ENCODE assay signal across 8 mouse cellular contexts in genomic region chr6:124741842-124742241, GRCm38 (mm10). TPM values are rescaled to one million over a fixed set of nuclear protein-coding genes. Genes with fewer than 3 reads are reported as not detected.
A peak's percentile ranks its signal among the peaks of the same experiment; 100 is the strongest.
DNase-seq lines count a peak whose midpoint lies in the region; ATAC-seq and TF ChIP-seq lines count a peak whose summit lies in the region.

No protein-coding gene starts in this region.

- peaks cover 36% of the 10 kb centered on the region for H3K36me3 ChIP-seq in kidney, embryonic 15.5 days
- peaks cover 51% of the 10 kb centered on the region for H3K36me3 ChIP-seq in embryonic facial prominence, embryonic 10.5 days (replicated peaks)
- H3K36me3 ChIP-seq in hindbrain, postnatal 0 days (ENCODE audit: insufficient read depth, low read length), result peaks cover 10% of the 10 kb centered on the region; the same call in 1 of the 2 replicates
- H3K36me3 ChIP-seq in midbrain, postnatal 0 days (ENCODE audit: insufficient read depth, low read length), result peaks cover 24% of the 10 kb centered on the region

- H3K4me1 ChIP-seq in kidney, embryonic 15.5 days, result peaks cover 60% of the 10 kb centered on the region
- H3K4me1 ChIP-seq in embryonic facial prominence, embryonic 10.5 days, result peaks cover 65% of the 10 kb centered on the region
- H3K4me1 ChIP-seq in hindbrain, postnatal 0 days (ENCODE audit: insufficient read depth, low read length), result peaks cover 11% of the 10 kb centered on the region
- H3K4me1 ChIP-seq in midbrain, postnatal 0 days (ENCODE audit: insufficient read depth, low read length), result peaks cover 6% of the 10 kb centered on the region; the same call in 1 of the 2 replicates

- no peaks in the 10 kb centered on the region for H3K27me3 ChIP-seq in kidney, embryonic 15.5 days
- no peaks in the 10 kb centered on the region for H3K27me3 ChIP-seq in embryonic facial prominence, embryonic 10.5 days (replicated peaks; ENCODE audit: low read depth, poor library complexity, severe bottlenecking)
- no peaks in the 10 kb centered on the region for H3K27me3 ChIP-seq in hindbrain, postnatal 0 days (ENCODE audit: insufficient read depth, low read length)
- H3K27me3 ChIP-seq in midbrain, postnatal 0 days (ENCODE audit: insufficient read depth, low read length), result no peaks in the 10 kb centered on the region

- H3K9me3 ChIP-seq in kidney, embryonic 15.5 days (replicated peaks), result no peaks in the 10 kb centered on the region
- H3K9me3 ChIP-seq in embryonic facial prominence, embryonic 10.5 days, result no peaks in the 10 kb centered on the region
- H3K9me3 ChIP-seq in hindbrain, postnatal 0 days (ENCODE audit: low read length), result no peaks in the 10 kb centered on the region
- H3K9me3 ChIP-seq in midbrain, postnatal 0 days (ENCODE audit: low read length), result no peaks in the 10 kb centered on the region

- no peak for DNase-seq in kidney, adult 8-10 months
- DNase-seq in embryonic facial prominence, embryonic 10.5 days (ENCODE audit: low spot score), result no peak
- DNase-seq in hindbrain, postnatal 0 days (ENCODE audit: low spot score), result no peak
- DNase-seq in midbrain, postnatal 0 days (ENCODE audit: low spot score), result no peak
- DNase-seq in gastrocnemius, postnatal 4 days (ENCODE audit: low spot score in 2 of 2), result no peak
- no peak for DNase-seq in gastrocnemius, postnatal 10 days

- H3K4me2 ChIP-seq in kidney, embryonic 15.5 days, result peak overlapping the region; percentile 75
- H3K4me2 ChIP-seq in hindbrain, postnatal 0 days (ENCODE audit: low read depth, low read length), result peak overlapping the region; percentile 91
- peak overlapping the region; percentile 70 for H3K4me2 ChIP-seq in midbrain, postnatal 0 days (ENCODE audit: low read depth, low read length, poor library complexity, severe bottlenecking)

- ATAC-seq in kidney, embryonic 15.5 days (replicated peaks; ENCODE audit: low FRiP score), result no peak
- ATAC-seq in hindbrain, postnatal 0 days, result no peak
- no peak for ATAC-seq in midbrain, postnatal 0 days (ENCODE audit: low FRiP score)
- ATAC-seq in monocyte, adult 5-6 weeks (replicated peaks; ENCODE audit: insufficient number of reproducible peaks, low FRiP score, low TSS enrichment, poor library complexity, severe bottlenecking), result no peak

- peak overlapping the region; percentile 76 for H3K9ac ChIP-seq in kidney, embryonic 15.5 days
- peak overlapping the region; percentile 94; the same call in 1 of the 2 replicates for H3K9ac ChIP-seq in hindbrain, postnatal 0 days (replicated peaks; ENCODE audit: low read length)
- peak overlapping the region; percentile 91 for H3K9ac ChIP-seq in midbrain, postnatal 0 days (replicated peaks; ENCODE audit: low read length, poor library complexity, severe bottlenecking)

- no peak for TF ChIP-seq CTCF in hindbrain, postnatal 0 days (IDR thresholded peaks at IDR 0.05; ENCODE audit: low read depth)
- no peak for TF ChIP-seq CTCF in midbrain, postnatal 0 days (IDR thresholded peaks at IDR 0.05)

- peak overlapping the region; percentile 58 for H3K4me3 ChIP-seq in kidney, embryonic 15.5 days (replicated peaks)
- peak overlapping the region; percentile 82 for H3K4me3 ChIP-seq in embryonic facial prominence, embryonic 10.5 days
- peak overlapping the region; percentile 64 for H3K4me3 ChIP-seq in hindbrain, postnatal 0 days (ENCODE audit: low read length)
- peak overlapping the region; percentile 10; the same call in 1 of the 2 replicates for H3K4me3 ChIP-seq in midbrain, postnatal 0 days (ENCODE audit: low read depth, low read length)

- 74% methylated on average over 3 of the region's 3 CpGs for WGBS in kidney, embryonic 15.5 days
- 75% methylated on average over 3 of the region's 3 CpGs for WGBS in embryonic facial prominence, embryonic 10.5 days
- 58% methylated on average over 3 of the region's 3 CpGs for WGBS in hindbrain, postnatal 0 days
- 69% methylated on average over 3 of the region's 3 CpGs for WGBS in midbrain, postnatal 0 days

- H3K27ac ChIP-seq in kidney, embryonic 15.5 days, result peak overlapping the region; percentile 99
- peak overlapping the region; percentile 99 for H3K27ac ChIP-seq in embryonic facial prominence, embryonic 10.5 days (replicated peaks)
- H3K27ac ChIP-seq in hindbrain, postnatal 0 days, result peak overlapping the region; percentile 100
- H3K27ac ChIP-seq in midbrain, postnatal 0 days (ENCODE audit: low read depth, low read length), result peak overlapping the region; percentile 98

RNA-seq across cellular contexts. Expression of gene Grcc10, which starts 0.7 kb away (rescaled TPM):
- 516 and 519 TPM in 2 replicates for polyA plus RNA-seq in kidney, embryonic 15.5 days (2015; fragmentation: Nextera tagmentation; extraction: Ambion mirVana)
- 425 and 454 TPM in 2 replicates for polyA plus RNA-seq in embryonic facial prominence, embryonic 10.5 days (2016; fragmentation: Nextera tagmentation; extraction: Ambion mirVana)
- total RNA-seq in hindbrain, postnatal 0 days (2014; rRNA removed), result 212 and 236 TPM in 2 replicates
- 643 and 649 TPM in 2 replicates for polyA plus RNA-seq in hindbrain, postnatal 0 days (2015; fragmentation: Nextera tagmentation; extraction: Ambion mirVana)
- total RNA-seq in midbrain, postnatal 0 days (2014; rRNA removed), result 244 and 246 TPM in 2 replicates
- polyA plus RNA-seq in midbrain, postnatal 0 days (2015; fragmentation: Nextera tagmentation; extraction: Ambion mirVana), result 710 and 723 TPM in 2 replicates
- 150 to 174 TPM (median 165 TPM) in 3 replicates for total RNA-seq in monocyte, adult 5-6 weeks (2017)
- 100 to 1,000 TPM; 177 to 209 TPM for total RNA-seq in gastrocnemius, postnatal 4 days (2021)
- total RNA-seq in gastrocnemius, postnatal 10 days (2021), result 100 to 1,000 TPM; 213 to 226 TPM

RNA-seq across cellular contexts. Expression of gene Ptpn6, which starts 3.3 kb away (rescaled TPM):
- polyA plus RNA-seq in kidney, embryonic 15.5 days (2015; fragmentation: Nextera tagmentation; extraction: Ambion mirVana), result 12.5 and 13.3 TPM in 2 replicates
- polyA plus RNA-seq in embryonic facial prominence, embryonic 10.5 days (2016; fragmentation: Nextera tagmentation; extraction: Ambion mirVana), result 9.3 and 10.4 TPM in 2 replicates
- 3.8 and 3.9 TPM in 2 replicates for total RNA-seq in hindbrain, postnatal 0 days (2014; rRNA removed)
- polyA plus RNA-seq in hindbrain, postnatal 0 days (2015; fragmentation: Nextera tagmentation; extraction: Ambion mirVana), result 4.3 and 4.8 TPM in 2 replicates
- total RNA-seq in midbrain, postnatal 0 days (2014; rRNA removed), result 2.3 and 3.4 TPM in 2 replicates
- polyA plus RNA-seq in midbrain, postnatal 0 days (2015; fragmentation: Nextera tagmentation; extraction: Ambion mirVana), result 3.2 and 4.0 TPM in 2 replicates
- 1,360 to 1,911 TPM (median 1,427 TPM) in 3 replicates for total RNA-seq in monocyte, adult 5-6 weeks (2017)
- total RNA-seq in gastrocnemius, postnatal 4 days (2021), result 1 to 10 TPM; 4.6 to 6.4 TPM
- total RNA-seq in gastrocnemius, postnatal 10 days (2021), result 1 to 10 TPM; 1.8 to 3.8 TPM

RNA-seq across cellular contexts. Expression of gene Gm45234, which starts 14.0 kb away (rescaled TPM):
- not detected in 2 replicates for polyA plus RNA-seq in kidney, embryonic 15.5 days (2015; fragmentation: Nextera tagmentation; extraction: Ambion mirVana)
- not detected in 2 replicates for polyA plus RNA-seq in embryonic facial prominence, embryonic 10.5 days (2016; fragmentation: Nextera tagmentation; extraction: Ambion mirVana)
- total RNA-seq in hindbrain, postnatal 0 days (2014; rRNA removed), result 0.26 TPM in 1 of 2 replicates, not detected in the other
- not detected in 2 replicates for polyA plus RNA-seq in hindbrain, postnatal 0 days (2015; fragmentation: Nextera tagmentation; extraction: Ambion mirVana)
- not detected in 2 replicates for total RNA-seq in midbrain, postnatal 0 days (2014; rRNA removed)
- polyA plus RNA-seq in midbrain, postnatal 0 days (2015; fragmentation: Nextera tagmentation; extraction: Ambion mirVana), result not detected in 2 replicates
- 0.19 to 0.43 TPM in 2 of 3 replicates, not detected in the other for total RNA-seq in monocyte, adult 5-6 weeks (2017)
- under 1 TPM in 1 of 2 experiments, not detected in 1; 0.83 TPM for total RNA-seq in gastrocnemius, postnatal 4 days (2021)
- total RNA-seq in gastrocnemius, postnatal 10 days (2021), result not detected

RNA-seq across cellular contexts. Expression of gene Atn1, which starts 14.5 kb away (rescaled TPM):
- 17.0 and 17.7 TPM in 2 replicates for polyA plus RNA-seq in kidney, embryonic 15.5 days (2015; fragmentation: Nextera tagmentation; extraction: Ambion mirVana)
- polyA plus RNA-seq in embryonic facial prominence, embryonic 10.5 days (2016; fragmentation: Nextera tagmentation; extraction: Ambion mirVana), result 12.6 and 15.2 TPM in 2 replicates
- total RNA-seq in hindbrain, postnatal 0 days (2014; rRNA removed), result 19.1 and 23.7 TPM in 2 replicates
- 19.9 and 21.3 TPM in 2 replicates for polyA plus RNA-seq in hindbrain, postnatal 0 days (2015; fragmentation: Nextera tagmentation; extraction: Ambion mirVana)
- total RNA-seq in midbrain, postnatal 0 days (2014; rRNA removed), result 30.7 and 38.0 TPM in 2 replicates
- 25.5 and 30.4 TPM in 2 replicates for polyA plus RNA-seq in midbrain, postnatal 0 days (2015; fragmentation: Nextera tagmentation; extraction: Ambion mirVana)
- 1.5 to 6.2 TPM in 2 of 3 replicates, not detected in the other for total RNA-seq in monocyte, adult 5-6 weeks (2017)
- 10 to 100 TPM; 52.9 to 66.5 TPM for total RNA-seq in gastrocnemius, postnatal 4 days (2021)
- total RNA-seq in gastrocnemius, postnatal 10 days (2021), result 10 to 100 TPM; 37.6 to 46.7 TPM

RNA-seq across cellular contexts. Expression of gene Eno2, which starts 27.6 kb away (rescaled TPM):
- 10.5 and 12.4 TPM in 2 replicates for polyA plus RNA-seq in kidney, embryonic 15.5 days (2015; fragmentation: Nextera tagmentation; extraction: Ambion mirVana)
- polyA plus RNA-seq in embryonic facial prominence, embryonic 10.5 days (2016; fragmentation: Nextera tagmentation; extraction: Ambion mirVana), result 2.3 and 2.4 TPM in 2 replicates
- total RNA-seq in hindbrain, postnatal 0 days (2014; rRNA removed), result 281 and 357 TPM in 2 replicates
- polyA plus RNA-seq in hindbrain, postnatal 0 days (2015; fragmentation: Nextera tagmentation; extraction: Ambion mirVana), result 213 and 216 TPM in 2 replicates
- 221 and 267 TPM in 2 replicates for total RNA-seq in midbrain, postnatal 0 days (2014; rRNA removed)
- 175 and 189 TPM in 2 replicates for polyA plus RNA-seq in midbrain, postnatal 0 days (2015; fragmentation: Nextera tagmentation; extraction: Ambion mirVana)
- not detected in 3 replicates for total RNA-seq in monocyte, adult 5-6 weeks (2017)
- total RNA-seq in gastrocnemius, postnatal 4 days (2021), result 1 to 10 TPM; 6.0 to 6.5 TPM
- 1 to 10 TPM; 2.9 to 6.5 TPM for total RNA-seq in gastrocnemius, postnatal 10 days (2021)

Comparison
In these comparisons a context has a peak if more than half of its experiments do, and no peak if none do; other contexts are left out.
1. H3K4me3 ChIP-seq: peak in every context shown above with its lines; median percentile 82 in embryonic facial prominence, embryonic 10.5 days; 64 in hindbrain, postnatal 0 days; 58 in kidney, embryonic 15.5 days; 10 in midbrain, postnatal 0 days.
2. RNA of gene Ptpn6, which starts 3.3 kb away (total RNA-seq): 1,360 to 1,911 TPM in monocyte, adult 5-6 weeks; 4.6 to 6.4 TPM in gastrocnemius, postnatal 4 days, 1.8 to 3.8 TPM in gastrocnemius, postnatal 10 days, 3.8 to 3.9 TPM in hindbrain, postnatal 0 days and 2.3 to 3.4 TPM in midbrain, postnatal 0 days; every median in the first group is over 100 times any median in the second.
3. Peak in every context shown above with its lines, with median percentiles within 50 percentile points of each other: H3K27ac ChIP-seq, H3K4me2 ChIP-seq and H3K9ac ChIP-seq.